Mouse (Mus musculus): ENCODE data around the gene Morn3.

DNA sequence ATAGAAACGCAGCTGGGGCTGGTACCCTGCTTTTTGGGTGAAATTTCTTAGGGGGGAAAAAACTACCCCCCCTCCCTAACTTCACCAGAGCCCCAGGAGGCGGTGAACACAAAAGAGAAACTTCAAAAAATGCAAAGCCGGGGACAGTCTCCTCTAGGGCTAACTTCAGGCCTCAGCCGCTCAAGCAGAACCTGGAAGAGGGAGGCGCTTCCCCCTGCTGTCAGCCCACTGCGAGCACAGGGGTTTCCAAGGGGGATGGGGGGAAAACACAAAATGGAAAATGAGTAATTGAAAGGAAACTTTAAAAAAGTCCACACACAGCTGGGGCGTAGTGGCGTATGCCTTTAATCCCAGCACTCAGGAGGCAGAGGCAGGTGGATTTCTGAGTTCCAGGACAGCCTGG is 60.7 kb downstream of the Morn3 start:
- no peak for TF ChIP-seq CTCF (IDR thresholded peaks at IDR 0.05; ENCODE audit: extremely low read depth, insufficient read length, insufficient replicate concordance, low read depth, low read length)
- no peak for TF ChIP-seq POLR2A (IDR thresholded peaks at IDR 0.05; ENCODE audit: low read depth, low read length)
